Mouse (Mus musculus): Measurements from ENCODE around the gene 9330161L09Rik.

The 9330161L09Rik gene

DNA sequence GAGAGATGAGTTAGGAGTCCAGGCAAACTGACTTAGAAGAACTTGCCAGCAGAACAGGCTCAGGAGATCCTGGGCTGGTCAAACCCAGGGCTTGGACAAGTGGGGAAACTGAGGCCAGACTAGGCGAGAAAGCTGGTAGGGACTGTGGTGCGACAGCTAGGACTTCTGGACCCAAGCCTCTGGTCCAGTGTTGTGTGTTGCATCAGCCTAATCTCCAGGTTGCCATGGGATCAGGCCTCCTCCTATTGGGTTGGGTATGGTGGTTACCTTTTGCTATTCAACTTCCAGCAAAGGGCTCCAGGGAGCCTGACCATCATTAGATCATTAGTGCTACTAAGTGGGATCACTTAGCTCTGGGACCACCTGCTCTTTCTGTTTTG lies 18.3 kb downstream of the 9330161L09Rik start:
- ATAC-seq (ENCODE audit: low TSS enrichment): no peak

DNA sequence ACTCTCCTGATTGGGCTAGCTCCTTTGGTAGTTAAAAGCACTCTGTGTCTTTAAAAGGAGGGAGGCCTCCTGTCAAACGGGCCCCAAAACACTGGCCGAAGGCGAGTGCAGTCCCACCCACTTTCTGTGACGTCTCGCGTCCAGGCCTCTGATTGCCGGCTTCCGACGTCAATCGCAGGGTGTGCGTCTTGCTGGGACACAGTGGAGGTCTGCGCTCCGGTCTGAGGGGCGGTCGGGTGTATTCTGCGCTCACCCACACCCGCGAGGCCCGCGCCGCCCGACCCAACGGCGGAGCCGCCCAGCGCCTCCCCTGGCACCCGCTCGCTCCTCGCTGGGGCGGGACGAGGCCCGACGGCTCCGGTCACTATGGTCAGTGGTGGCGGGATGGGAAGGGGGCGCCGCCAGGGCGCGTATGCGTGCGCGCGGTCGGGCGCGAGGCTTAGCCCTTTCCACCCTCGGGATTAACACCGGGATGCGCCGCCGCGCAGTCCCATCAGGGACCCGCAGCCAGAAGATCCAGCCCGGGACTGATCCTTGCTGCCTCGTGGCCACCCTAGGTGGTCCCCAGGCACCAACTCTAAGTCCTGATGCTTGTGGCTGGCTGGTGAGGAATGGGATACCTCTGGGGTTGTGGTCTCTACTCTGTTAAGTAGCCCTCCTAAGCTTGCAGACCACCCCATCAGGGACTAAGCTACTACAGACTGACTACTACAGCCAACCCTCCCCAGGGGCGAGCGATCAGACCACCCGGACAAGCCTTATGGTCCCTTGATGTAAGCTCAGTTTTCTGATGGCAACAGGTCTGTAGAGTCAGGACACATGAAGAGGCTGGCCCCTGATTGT lies 18.9 kb downstream of the 9330161L09Rik start, which contains the start of gene Otub2:
Otub2 (plus strand) TSS at position 178 of the 843 bp plus-strand sequence.
- peak; percentile 93 for ATAC-seq (ENCODE audit: low TSS enrichment)

DNA sequence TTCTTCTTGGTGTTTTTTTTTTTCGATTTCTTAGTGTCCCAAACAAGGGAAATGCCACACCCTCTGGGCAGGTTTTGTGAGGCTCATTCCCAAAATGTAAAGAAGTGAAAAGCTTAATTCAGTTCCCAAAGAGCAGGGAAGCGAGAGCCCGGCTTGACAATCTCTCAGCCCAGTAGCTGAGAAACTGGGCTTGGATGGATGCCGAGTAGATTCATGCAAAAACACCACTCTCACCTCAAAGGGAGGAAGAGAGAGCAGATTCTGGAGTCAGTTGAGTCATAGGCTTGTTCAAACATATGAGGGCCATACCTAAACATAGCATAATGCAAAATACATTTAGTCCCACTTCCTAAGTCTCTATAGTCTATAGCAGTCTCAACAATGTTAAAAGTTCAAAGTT lies 27.4 kb downstream of the 9330161L09Rik start:
- no peak for ATAC-seq (ENCODE audit: low TSS enrichment)

DNA sequence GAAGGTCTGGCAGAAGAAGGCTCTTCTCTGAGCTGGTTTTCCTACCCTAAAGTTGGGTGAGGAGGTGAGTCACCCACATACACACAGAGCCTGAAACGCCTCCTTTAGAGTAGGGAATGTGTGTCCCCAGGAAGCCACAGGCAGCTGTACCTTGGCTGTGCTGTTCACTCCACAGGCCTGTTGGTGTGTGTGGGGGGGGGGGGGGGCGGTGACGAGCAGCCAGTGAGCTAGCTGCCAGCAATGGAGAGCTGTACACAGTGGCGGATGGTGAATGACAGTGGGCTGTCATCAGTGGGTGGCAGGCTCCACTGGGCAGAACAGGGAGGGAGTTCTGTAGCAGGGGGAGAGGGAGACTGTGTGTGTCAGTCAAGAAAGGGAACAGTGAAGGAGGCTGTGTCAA lies 30.8 kb downstream of the 9330161L09Rik start:
- ATAC-seq (ENCODE audit: low TSS enrichment): peak; percentile 82

DNA sequence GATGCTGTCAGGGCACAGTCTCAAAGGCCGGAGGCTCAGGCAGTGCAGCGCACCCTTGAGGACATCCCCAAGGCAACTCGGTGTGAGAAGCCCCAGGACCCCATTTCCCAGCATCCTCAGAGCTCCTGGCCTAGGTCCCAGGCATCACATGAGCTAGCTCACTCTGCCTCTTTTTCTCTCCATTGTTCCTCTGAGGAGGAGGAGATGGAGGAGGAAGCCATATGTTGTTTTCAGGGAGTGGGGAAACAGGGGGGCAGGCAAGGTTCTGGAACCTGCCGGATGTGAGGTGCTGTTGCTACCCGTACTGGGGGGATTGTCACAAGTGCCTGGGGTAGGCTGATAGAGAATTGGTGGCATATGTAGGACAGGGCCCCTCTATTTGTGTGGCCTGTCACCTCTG lies 31.5 kb downstream of the 9330161L09Rik start:
- ATAC-seq (ENCODE audit: low TSS enrichment): peak; percentile 61

DNA sequence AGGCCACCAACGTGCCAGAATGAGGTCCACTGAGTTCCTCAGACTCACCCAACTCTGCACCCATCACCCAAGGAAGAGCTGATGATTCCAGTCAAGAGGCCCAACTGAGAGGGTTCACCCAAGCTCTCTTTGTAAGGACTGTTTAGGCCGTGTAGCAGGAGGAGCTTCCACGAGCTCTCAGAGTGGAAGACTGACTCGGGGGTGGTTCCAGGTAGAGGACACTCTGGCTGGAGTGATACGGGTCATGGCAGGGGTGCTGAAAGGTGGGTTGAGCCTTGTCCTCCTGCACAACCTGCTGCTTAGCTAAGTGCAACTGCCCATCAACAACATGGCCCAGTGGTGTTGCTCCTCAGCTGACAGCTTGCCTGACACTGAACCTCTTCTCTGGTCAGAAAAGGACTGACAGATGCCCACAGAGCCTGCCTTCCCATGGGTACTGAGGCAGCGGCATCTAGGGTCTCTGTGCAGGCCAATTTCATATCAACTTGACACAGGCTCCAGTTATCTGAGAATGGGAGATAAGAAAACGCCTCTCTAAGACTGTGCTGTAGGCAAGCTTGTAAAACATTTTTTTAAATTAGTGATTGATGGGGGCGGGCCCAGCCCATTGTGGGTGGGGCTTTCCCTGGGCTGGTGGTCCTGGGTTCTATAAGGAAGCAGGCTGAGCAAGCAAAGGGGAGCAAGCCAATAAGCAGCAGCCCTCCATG lies 33.9 kb downstream of the 9330161L09Rik start:
- ATAC-seq (ENCODE audit: low TSS enrichment): no peak

DNA sequence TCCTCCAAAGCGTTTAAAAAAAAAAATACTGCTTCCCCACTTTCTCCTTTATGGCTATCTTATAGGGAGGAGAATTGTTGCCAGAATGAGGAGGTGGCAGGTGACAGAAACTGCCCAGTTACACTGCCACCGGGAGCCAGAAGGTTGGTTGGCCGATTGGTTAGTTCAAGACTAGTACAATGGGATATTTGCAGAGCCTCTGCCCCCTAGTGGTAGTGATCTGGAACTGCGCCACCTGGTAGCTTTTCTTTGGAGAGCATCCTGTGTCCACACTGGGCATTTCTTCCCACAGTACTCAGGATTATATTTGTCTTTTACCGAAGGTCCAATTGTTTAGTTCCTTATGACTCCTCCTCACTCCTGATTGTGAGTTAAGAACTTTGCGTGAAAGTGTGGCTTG lies 35.9 kb downstream of the 9330161L09Rik start:
- no peak for ATAC-seq (ENCODE audit: low TSS enrichment)

DNA sequence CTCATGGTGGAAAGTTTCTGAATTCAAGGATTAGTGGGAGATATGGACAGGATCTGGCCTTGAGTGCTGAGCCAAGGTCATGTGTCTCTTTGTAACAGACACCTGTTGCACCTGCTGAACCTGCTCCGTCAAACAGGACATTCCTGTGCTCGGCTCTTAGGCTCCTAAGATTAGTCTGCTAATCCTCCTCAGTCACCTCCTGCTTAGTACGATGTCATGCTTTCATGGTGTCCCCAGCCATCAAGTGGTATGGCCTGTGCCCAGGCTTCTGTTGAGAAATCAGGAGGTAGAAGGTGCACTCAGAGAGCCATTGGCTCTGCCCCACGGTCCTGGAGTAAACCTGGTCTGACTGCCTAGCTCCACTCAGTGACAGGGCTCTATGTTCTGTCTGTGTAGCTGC lies 36.8 kb downstream of the 9330161L09Rik start:
- ATAC-seq (ENCODE audit: low TSS enrichment): no peak

DNA sequence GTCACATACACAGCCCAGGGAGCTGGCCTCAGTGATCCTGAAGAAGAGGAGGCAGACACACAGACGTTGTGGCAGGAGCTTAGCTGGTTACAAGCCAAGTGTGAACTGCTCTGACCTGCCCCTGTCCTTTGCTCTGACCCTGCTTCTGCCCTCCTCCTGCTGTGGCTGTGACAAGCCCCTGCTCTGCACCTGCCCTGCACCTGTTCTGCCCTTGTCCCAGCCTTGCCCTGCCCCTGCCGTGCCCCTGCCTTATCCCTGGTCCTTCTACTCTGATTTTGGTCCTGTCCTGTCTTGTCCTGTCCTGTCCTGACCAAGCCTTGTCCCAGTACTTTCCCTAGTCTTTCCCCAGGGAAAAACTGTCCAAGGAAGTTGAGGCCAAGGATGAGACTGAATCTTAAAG lies 38.8 kb downstream of the 9330161L09Rik start:
- no peak for ATAC-seq (ENCODE audit: low TSS enrichment)

DNA sequence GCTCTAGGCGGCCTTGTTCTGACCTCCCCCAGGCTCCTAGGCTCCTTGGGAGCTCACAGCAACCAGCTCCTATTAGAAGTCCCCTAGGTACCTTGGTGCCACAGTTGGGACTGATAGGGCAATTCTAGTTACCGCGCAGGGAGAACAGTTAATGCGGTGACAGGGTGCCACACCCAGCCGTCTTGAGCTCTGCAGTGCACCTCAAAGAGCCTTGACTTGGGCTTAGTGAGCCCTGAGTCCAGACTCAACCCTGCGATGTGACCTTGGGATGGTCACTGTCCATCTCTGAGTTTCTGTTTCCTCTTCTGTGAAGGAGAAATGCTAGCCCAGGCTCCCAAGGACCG lies 39.3 kb downstream of the 9330161L09Rik start:
- no peak for ATAC-seq (ENCODE audit: low TSS enrichment)

DNA sequence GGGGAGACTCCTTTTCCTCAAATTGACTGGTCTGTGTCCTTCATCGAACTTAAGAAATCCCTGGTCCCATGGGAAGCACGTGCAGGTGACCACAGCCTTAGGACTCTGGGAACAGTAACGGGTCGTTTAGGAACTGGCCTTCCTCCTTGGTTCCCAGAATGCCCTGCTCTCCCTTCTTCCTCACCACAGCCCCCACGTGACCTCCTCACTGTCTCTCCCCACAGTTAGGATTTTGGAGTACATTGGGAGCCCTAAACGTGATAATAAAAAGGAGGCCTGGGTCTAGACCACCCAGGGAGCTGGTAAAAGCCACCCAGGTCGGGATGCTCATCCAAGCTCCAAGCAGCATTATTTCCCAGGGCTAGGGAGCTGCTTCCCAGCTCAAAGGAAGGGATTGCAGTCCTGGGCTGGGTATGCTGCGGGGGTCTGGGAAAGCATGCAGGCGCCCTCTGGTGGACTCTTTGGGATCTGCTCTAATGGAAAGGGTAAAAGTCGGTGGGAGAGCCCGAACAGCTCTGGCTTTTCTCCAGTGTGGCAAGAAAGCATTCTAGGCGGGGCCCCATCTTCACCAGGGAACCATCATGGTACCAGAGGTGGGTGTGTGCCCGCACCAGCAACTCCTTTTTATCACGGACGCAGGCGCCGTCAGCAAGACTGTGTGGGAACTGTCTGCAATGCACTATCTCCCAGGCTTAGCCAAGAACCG lies 39.8 kb downstream of the 9330161L09Rik start:
- peak; percentile 51 for ATAC-seq (ENCODE audit: low TSS enrichment)

DNA sequence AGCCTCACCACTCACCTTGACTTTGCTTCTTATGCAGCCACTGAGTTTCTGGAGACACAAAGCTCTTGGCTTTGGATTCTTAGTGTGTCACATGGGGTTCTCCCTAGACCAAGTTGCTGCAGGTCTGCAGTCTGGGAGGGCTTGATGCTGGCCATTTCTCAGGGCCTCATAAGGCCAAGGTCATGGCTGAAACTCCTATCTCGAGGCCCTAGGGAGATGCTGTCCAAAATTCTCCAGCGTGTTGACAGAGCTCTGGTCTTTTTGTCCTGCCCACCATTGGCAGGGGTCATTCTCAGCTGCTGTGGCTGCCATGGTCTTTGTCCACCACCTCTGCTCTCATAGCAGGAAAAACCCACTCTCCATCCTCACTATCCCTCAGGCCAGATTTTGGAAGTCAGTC lies 40.4 kb downstream of the 9330161L09Rik start:
- ATAC-seq (ENCODE audit: low TSS enrichment): no peak

DNA sequence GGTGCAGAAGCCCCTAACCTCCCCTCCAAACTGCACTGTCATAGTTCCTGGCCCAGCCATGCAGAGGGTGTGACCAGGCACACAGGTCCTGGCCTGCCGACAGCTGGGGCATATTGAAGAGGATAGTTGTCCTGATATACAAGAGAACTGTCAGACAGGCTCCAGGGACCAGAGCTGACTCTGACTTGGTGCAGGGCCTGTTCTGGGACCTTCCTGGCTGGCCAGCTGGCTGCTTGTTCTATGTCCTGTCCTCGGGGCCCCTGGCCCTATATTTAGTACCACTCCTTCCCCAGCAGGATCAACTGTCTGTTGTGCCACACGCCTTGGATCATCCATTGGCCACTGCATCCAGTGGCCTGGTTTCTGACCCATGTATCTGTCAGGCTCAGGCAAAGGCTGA lies 45.3 kb downstream of the 9330161L09Rik start:
- ATAC-seq (ENCODE audit: low TSS enrichment): no peak

DNA sequence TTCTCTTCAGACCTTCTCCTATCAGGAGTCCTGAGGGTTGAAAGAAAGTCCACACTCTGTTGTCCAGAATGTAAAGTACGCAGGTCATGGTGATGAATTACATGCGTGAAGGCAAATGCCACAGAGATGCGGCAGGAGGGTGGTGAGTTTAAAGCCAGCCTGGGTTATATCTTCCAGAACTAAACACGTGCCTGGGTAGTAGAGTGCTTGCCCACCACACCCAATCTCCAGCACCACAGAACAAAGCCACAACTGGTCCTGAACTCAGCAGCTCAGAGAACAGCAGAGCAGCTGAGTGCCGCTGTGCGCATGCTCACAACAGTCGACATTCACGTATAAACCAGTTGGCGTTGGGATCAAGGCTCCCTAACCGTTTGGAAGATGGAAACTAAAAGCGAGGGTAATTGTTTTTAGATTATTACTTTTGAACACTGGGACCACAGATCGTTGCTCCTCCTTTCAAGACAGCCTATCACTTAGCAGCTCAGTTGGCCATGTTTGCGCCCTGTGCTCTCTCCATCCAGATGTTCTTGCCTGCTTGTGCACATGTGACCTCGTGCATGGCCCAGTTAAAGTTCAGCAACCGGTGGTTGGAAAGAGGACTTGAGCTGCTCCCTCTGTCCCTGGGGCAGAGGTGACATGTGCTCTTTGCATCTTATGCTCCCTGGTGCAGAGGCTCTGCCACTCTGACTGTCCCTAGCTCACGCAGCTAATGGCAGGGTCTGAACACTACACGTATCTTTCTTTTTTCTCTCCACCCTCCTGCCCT lies 45.9 kb downstream of the 9330161L09Rik start:
- ATAC-seq (ENCODE audit: low TSS enrichment): no peak

DNA sequence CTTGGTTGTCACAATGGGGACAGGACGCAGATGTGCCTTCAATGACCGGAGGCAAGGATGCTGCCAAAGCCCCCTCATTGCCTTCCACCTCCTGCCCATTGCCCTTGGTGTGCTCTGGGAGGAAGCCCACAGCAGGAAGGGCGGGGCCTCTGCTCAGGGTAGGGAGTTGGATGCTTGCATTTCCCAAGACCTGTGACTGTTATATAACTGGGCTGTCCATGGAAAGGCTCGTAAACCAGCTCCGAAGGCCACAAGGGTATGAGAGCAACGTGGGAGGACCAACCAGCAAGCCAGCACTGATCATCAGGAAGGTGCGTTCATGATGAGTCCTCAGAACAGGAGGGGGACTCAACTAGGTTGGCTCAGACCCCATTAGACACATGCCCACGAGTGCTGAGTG lies 46.8 kb downstream of the 9330161L09Rik start:
- ATAC-seq (ENCODE audit: low TSS enrichment): no peak

DNA sequence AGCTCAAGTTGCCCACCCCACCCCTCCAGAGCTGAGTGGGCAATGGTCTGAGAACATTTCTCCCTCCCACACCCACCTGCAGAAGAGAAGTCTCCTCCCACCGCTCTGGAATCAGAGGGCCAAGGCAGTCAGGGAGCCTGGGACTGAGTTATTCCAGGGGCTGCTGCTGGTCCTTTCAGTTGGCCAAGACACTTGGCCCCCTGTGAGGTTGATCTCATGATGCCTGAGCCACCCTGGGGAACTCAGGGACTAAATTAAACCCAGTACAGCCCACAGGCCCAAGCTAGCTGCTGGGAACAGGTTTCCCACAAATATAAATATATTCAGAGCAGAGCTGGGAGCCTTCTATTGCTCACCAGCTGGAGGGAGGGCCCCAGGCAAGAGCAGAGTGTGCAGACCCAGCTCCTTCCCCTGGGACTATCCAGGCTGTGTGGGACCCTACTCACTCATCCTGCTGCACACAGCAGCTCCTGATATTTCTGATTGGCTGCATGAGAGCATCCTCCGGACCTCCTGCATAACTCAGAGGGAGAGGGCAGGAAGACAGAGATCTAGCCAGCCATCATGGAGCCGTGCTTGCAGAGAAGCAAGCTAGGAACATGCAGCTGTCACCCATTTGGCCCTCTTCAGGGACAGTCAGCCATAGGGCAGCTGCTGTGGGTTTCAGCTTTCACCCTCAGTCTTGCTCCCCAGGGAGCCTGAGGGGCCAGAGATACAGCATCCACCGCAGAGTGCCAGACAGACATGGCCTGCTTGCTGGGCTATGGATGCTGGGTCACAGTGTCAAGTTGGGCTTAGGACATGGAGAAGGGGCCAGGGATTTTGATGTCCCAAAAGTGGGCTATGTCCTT lies 48.4 kb downstream of the 9330161L09Rik start:
- peak; percentile 64 for ATAC-seq (ENCODE audit: low TSS enrichment)

DNA sequence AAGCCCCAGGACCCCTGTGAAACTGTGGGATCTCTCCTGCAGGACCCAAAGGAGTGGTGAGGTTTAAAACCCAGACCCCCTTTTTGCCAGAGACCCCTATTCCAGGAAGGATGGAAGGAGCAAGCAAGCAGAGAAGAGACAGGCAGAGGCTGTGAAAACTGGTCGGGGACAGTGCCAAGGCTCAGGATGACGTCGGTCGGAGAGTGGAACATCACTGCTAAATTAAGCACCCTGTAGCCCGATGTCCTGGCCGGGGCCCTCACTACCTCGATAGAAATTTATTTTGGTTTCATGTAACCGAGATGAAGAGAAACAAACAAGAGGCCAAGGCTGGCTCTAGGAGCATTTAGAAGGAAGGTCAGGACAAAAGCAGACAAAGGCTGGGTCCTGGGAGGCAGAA lies 49.4 kb downstream of the 9330161L09Rik start:
- no peak for ATAC-seq (ENCODE audit: low TSS enrichment)

Measured in frontal cortex, adult (tissue).